28 mouse cellular contexts compared by ENCODE assay signal in genomic region chr1:143724456-143725064, GRCm38 (mm10). TPM values are rescaled to one million over a fixed set of nuclear protein-coding genes. Genes with fewer than 3 reads are reported as not detected.
DNase-seq lines count a peak whose midpoint lies in the region; ATAC-seq and TF ChIP-seq lines count a peak whose summit lies in the region.
"Had no signal": no experiment of that assay in that cellular context is flagged by ENCODE, and none has a peak within 500 bp of the region (broad histone marks: within the 10 kb centered on the region; RNA-seq: fewer than 3 reads in every experiment).

No protein-coding gene starts in this region.

- no peak overlapping the region for H3K9ac ChIP-seq in liver, embryonic 16.5 days (ENCODE audit: low read depth, low read length)
- no peak overlapping the region for H3K9ac ChIP-seq in midbrain, postnatal 0 days (replicated peaks; ENCODE audit: low read length, poor library complexity, severe bottlenecking)
- no peak overlapping the region for H3K9ac ChIP-seq in forebrain, embryonic 16.5 days (replicated peaks; ENCODE audit: low read depth, low read length)
- H3K9ac ChIP-seq: embryonic facial prominence, embryonic 15.5 days; heart, embryonic 13.5 days; hindbrain, embryonic 12.5 days; kidney, embryonic 15.5 days; limb, embryonic 13.5 days; lung, embryonic 14.5 days; neural tube, embryonic 13.5 days had no signal

- H3K4me3 ChIP-seq in liver, embryonic 16.5 days (ENCODE audit: low read depth, low read length) = no peak overlapping the region
- no peak overlapping the region for H3K4me3 ChIP-seq in midbrain, postnatal 0 days (ENCODE audit: low read depth, low read length)
- H3K4me3 ChIP-seq in forebrain, embryonic 16.5 days (replicated peaks; ENCODE audit: low read length) = no peak overlapping the region
- H3K4me3 ChIP-seq: embryonic facial prominence, embryonic 15.5 days; heart, adult 2 months; heart, embryonic 13.5 days; hindbrain, embryonic 12.5 days; kidney, embryonic 15.5 days; limb, embryonic 13.5 days; megakaryocyte, embryonic 14.5 days; myocyte; neural tube, embryonic 13.5 days had no signal

- H3K36me3 ChIP-seq in liver, embryonic 16.5 days (ENCODE audit: control insufficient read depth, insufficient read depth) = no peaks in the 10 kb centered on the region
- no peaks in the 10 kb centered on the region for H3K36me3 ChIP-seq in midbrain, postnatal 0 days (ENCODE audit: insufficient read depth, low read length)
- no peaks in the 10 kb centered on the region for H3K36me3 ChIP-seq in forebrain, embryonic 16.5 days (ENCODE audit: control insufficient read depth, insufficient read depth)
- H3K36me3 ChIP-seq: embryonic facial prominence, embryonic 15.5 days; heart, embryonic 13.5 days; hindbrain, embryonic 12.5 days; kidney, embryonic 15.5 days; limb, embryonic 13.5 days; neural tube, embryonic 13.5 days had no signal

- no peaks in the 10 kb centered on the region for H3K9me3 ChIP-seq in liver, embryonic 16.5 days (replicated peaks; ENCODE audit: control insufficient read depth, low read length)
- H3K9me3 ChIP-seq in midbrain, postnatal 0 days (ENCODE audit: low read length) = no peaks in the 10 kb centered on the region
- H3K9me3 ChIP-seq in forebrain, embryonic 16.5 days (ENCODE audit: control insufficient read depth, low read length) = no peaks in the 10 kb centered on the region
- H3K9me3 ChIP-seq: embryonic facial prominence, embryonic 15.5 days; heart, embryonic 13.5 days; hindbrain, embryonic 12.5 days; kidney, embryonic 15.5 days; limb, embryonic 13.5 days; neural tube, embryonic 13.5 days had no signal

- 35% methylated on average over 5 of the region's 5 CpGs for WGBS in liver, embryonic 16.5 days (ENCODE audit: insufficient replicate concordance)
- 92% methylated on average over 5 of the region's 5 CpGs for WGBS in midbrain, postnatal 0 days
- WGBS in forebrain, embryonic 16.5 days = 90% methylated on average over 5 of the region's 5 CpGs

- H3K27ac ChIP-seq in liver, embryonic 16.5 days (ENCODE audit: low read length) = no peak overlapping the region
- no peak overlapping the region for H3K27ac ChIP-seq in midbrain, postnatal 0 days (ENCODE audit: low read depth, low read length)
- no peak overlapping the region for H3K27ac ChIP-seq in forebrain, embryonic 16.5 days (ENCODE audit: low read length)
- H3K27ac ChIP-seq: embryonic facial prominence, embryonic 15.5 days; heart, adult 2 months; heart, embryonic 13.5 days; hindbrain, embryonic 12.5 days; kidney, embryonic 15.5 days; limb, embryonic 13.5 days; neural tube, embryonic 13.5 days had no signal

- no peaks in the 10 kb centered on the region; the same call in 1 of the 2 replicates for H3K4me1 ChIP-seq in liver, embryonic 16.5 days (ENCODE audit: control insufficient read depth, low read depth, low read length)
- no peaks in the 10 kb centered on the region for H3K4me1 ChIP-seq in midbrain, postnatal 0 days (ENCODE audit: insufficient read depth, low read length)
- no peaks in the 10 kb centered on the region for H3K4me1 ChIP-seq in forebrain, embryonic 16.5 days (replicated peaks; ENCODE audit: control insufficient read depth, insufficient read depth, low read length)
- H3K4me1 ChIP-seq: embryonic facial prominence, embryonic 15.5 days; heart, embryonic 13.5 days; hindbrain, embryonic 12.5 days; kidney, embryonic 15.5 days; limb, embryonic 13.5 days; neural tube, embryonic 13.5 days had no signal

- no peak overlapping the region for H3K4me2 ChIP-seq in liver, embryonic 16.5 days (ENCODE audit: low read depth, low read length)
- no peak overlapping the region for H3K4me2 ChIP-seq in midbrain, postnatal 0 days (ENCODE audit: low read depth, low read length, poor library complexity, severe bottlenecking)
- no peak overlapping the region for H3K4me2 ChIP-seq in forebrain, embryonic 16.5 days (ENCODE audit: low read length)
- H3K4me2 ChIP-seq: embryonic facial prominence, embryonic 15.5 days; heart, embryonic 13.5 days; hindbrain, embryonic 12.5 days; kidney, embryonic 15.5 days; limb, embryonic 13.5 days; lung, embryonic 14.5 days; neural tube, embryonic 13.5 days had no signal

- peak; percentile 66 for ATAC-seq in liver, embryonic 16.5 days (ENCODE audit: low read depth)
- ATAC-seq in midbrain, postnatal 0 days (ENCODE audit: low FRiP score) = no peak
- ATAC-seq in forebrain, embryonic 16.5 days = no peak
- ATAC-seq: forebrain, embryonic 14.5 days had no signal

- DNase-seq in testis, postnatal 14 days (ENCODE audit: low spot score) = peak; percentile 64
- no peak for DNase-seq in testis, postnatal 10 days (ENCODE audit: low spot score)
- DNase-seq in c-Kit-positive CD71-positive TER-119-negative erythroid progenitor cells, embryonic 14.5 days (ENCODE audit: low read depth) = peak; percentile 51
- DNase-seq in midbrain, postnatal 0 days (ENCODE audit: low spot score) = no peak
- no peak for DNase-seq in layer of hippocampus, adult 8-10 months (ENCODE audit: low spot score in 2 of 2)
- DNase-seq: cerebellum, adult 9-10 months; gastrocnemius, postnatal 36 days; heart, adult 2 months; heart, postnatal 14 days; kidney, adult 11 months; kidney, postnatal 4 days; layer of hippocampus, adult 9-11 months; lung, embryonic 14.5 days; midbrain, embryonic 14.5 days; retina, postnatal 1 day; thymus, adult 18-20 months; thymus, postnatal 4 days had no signal

- no peaks in the 10 kb centered on the region for H3K27me3 ChIP-seq in liver, embryonic 16.5 days (ENCODE audit: control insufficient read depth, insufficient read depth, low read depth, low read length)
- no peaks in the 10 kb centered on the region for H3K27me3 ChIP-seq in midbrain, postnatal 0 days (ENCODE audit: insufficient read depth, low read length)
- no peaks in the 10 kb centered on the region for H3K27me3 ChIP-seq in forebrain, embryonic 16.5 days (replicated peaks; ENCODE audit: control insufficient read depth, insufficient read depth, low read length)
- H3K27me3 ChIP-seq: embryonic facial prominence, embryonic 15.5 days; heart, embryonic 13.5 days; hindbrain, embryonic 12.5 days; kidney, embryonic 15.5 days; limb, embryonic 13.5 days; megakaryocyte, embryonic 14.5 days; neural tube, embryonic 13.5 days had no signal

- TF ChIP-seq CTCF in midbrain, postnatal 0 days (IDR thresholded peaks at IDR 0.05) = no peak

RNA-seq across cellular contexts. Expression of gene Glrx2, which starts 8.4 kb away (rescaled TPM):
- polyA plus RNA-seq in liver, embryonic 16.5 days (2015; fragmentation: Nextera tagmentation; extraction: Ambion mirVana) = 43.6 and 46.2 TPM in 2 replicates
- 31.4 and 40.8 TPM in 2 replicates for total RNA-seq in midbrain, postnatal 0 days (2014; rRNA removed)
- polyA plus RNA-seq in midbrain, postnatal 0 days (2015; fragmentation: Nextera tagmentation; extraction: Ambion mirVana) = 98.0 and 113 TPM in 2 replicates
- 100 to 1,000 TPM; 102 to 128 (median 113) TPM for total RNA-seq in layer of hippocampus, adult 8-10 months (2022)
- polyA plus RNA-seq in forebrain, embryonic 16.5 days (2015; fragmentation: Nextera tagmentation; extraction: Ambion mirVana) = 144 and 160 TPM in 2 replicates

RNA-seq across cellular contexts. Expression of gene Cdc73, which starts 21.9 kb away (rescaled TPM):
- 3.9 and 4.7 TPM in 2 replicates for polyA plus RNA-seq in liver, embryonic 16.5 days (2015; fragmentation: Nextera tagmentation; extraction: Ambion mirVana)
- total RNA-seq in midbrain, postnatal 0 days (2014; rRNA removed) = 7.8 and 11.6 TPM in 2 replicates
- polyA plus RNA-seq in midbrain, postnatal 0 days (2015; fragmentation: Nextera tagmentation; extraction: Ambion mirVana) = 8.3 and 11.5 TPM in 2 replicates
- 10 to 100 TPM; 66.8 to 84.8 (median 78.5) TPM for total RNA-seq in layer of hippocampus, adult 8-10 months (2022)
- 25.4 and 29.0 TPM in 2 replicates for polyA plus RNA-seq in forebrain, embryonic 16.5 days (2015; fragmentation: Nextera tagmentation; extraction: Ambion mirVana)

RNA-seq across cellular contexts. Expression of gene Trove2, which starts 52.3 kb away (rescaled TPM):
- 1.4 and 1.7 TPM in 2 replicates for polyA plus RNA-seq in liver, embryonic 16.5 days (2015; fragmentation: Nextera tagmentation; extraction: Ambion mirVana)
- 31.5 and 41.5 TPM in 2 replicates for total RNA-seq in midbrain, postnatal 0 days (2014; rRNA removed)
- polyA plus RNA-seq in midbrain, postnatal 0 days (2015; fragmentation: Nextera tagmentation; extraction: Ambion mirVana) = 22.1 and 24.9 TPM in 2 replicates
- total RNA-seq in layer of hippocampus, adult 8-10 months (2022) = 10 to 100 TPM; 24.7 to 34.4 (median 29.5) TPM
- 53.1 and 63.4 TPM in 2 replicates for polyA plus RNA-seq in forebrain, embryonic 16.5 days (2015; fragmentation: Nextera tagmentation; extraction: Ambion mirVana)

RNA-seq across cellular contexts. Expression of gene Uchl5, which starts 52.5 kb away (rescaled TPM):
- 60.0 and 67.5 TPM in 2 replicates for polyA plus RNA-seq in liver, embryonic 16.5 days (2015; fragmentation: Nextera tagmentation; extraction: Ambion mirVana)
- 9.2 and 24.9 TPM in 2 replicates for total RNA-seq in midbrain, postnatal 0 days (2014; rRNA removed)
- 57.6 and 63.0 TPM in 2 replicates for polyA plus RNA-seq in midbrain, postnatal 0 days (2015; fragmentation: Nextera tagmentation; extraction: Ambion mirVana)
- total RNA-seq in layer of hippocampus, adult 8-10 months (2022) = 10 to 100 TPM; 34.3 to 40.0 (median 36.7) TPM
- 70.5 and 72.9 TPM in 2 replicates for polyA plus RNA-seq in forebrain, embryonic 16.5 days (2015; fragmentation: Nextera tagmentation; extraction: Ambion mirVana)

Comparison
In these comparisons a context has a peak if more than half of its experiments do, and no peak if none do; other contexts are left out.
1. DNase-seq: peak in testis, postnatal 14 days (single experiment) and c-Kit-positive CD71-positive TER-119-negative erythroid progenitor cells, embryonic 14.5 days (single experiment); none in testis, postnatal 10 days (single experiment), midbrain, postnatal 0 days (single experiment) and layer of hippocampus, adult 8-10 months (0 of 2).